Mouse (Mus musculus) CH12.LX (cell line): ENCODE results near the gene Gm5142.

Experiments used
- CTCF ChIP-seq, 2 experiments: IDR thresholded peaks in 1 of 2; conservative IDR thresholded peaks in 1 of 2; 2 replicates each; pipeline ENCODE4 v1.5.1; 2011 to 2012; ENCODE audit warnings: low read depth in 2 of 2, low read length in 2 of 2, improper control_type of control experiment in 1 of 2, inconsistent platforms in 1 of 2, mild to moderate bottlenecking in 1 of 2, moderate library complexity in 1 of 2
- POLR2AphosphoS2 ChIP-seq: IDR thresholded peaks from 2 replicates; pipeline ENCODE4 v1.6.1; 2011; ENCODE audit warnings: low read depth, low read length, improper control_type of control experiment
- ZMIZ1 ChIP-seq: IDR thresholded peaks from 2 replicates; pipeline ENCODE4 v1.6.1; 2012; ENCODE audit warnings: low read depth, mild to moderate bottlenecking, inconsistent platforms, low read length, improper control_type of control experiment

DNA sequence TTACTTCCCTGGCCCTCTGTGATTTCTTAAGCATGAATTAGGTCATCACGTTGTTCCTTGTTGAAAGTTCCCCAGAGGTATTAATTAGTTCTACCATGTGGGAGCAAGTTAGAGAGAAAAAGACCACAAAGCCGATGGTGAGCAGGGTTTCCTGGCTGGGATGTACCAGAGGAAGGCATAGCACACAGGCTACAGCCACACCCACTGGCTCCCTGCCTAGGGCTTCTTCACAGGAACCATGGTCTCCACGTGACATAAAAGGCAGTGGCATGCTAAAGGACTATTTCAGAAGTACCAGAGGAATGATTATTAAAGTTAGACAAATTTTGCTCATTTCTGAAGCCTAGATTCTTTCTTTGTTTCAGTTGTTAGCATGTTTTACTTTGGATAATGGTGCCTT lies 40.7 kb upstream of the Gm5142 start:
- TF ChIP-seq CTCF (conservative IDR thresholded peaks at IDR 0.05 in 1 of 2, IDR thresholded peaks at IDR 0.05 in 1 of 2; ENCODE audit: low read depth in 2 of 2, low read length in 2 of 2) (no peak), POLR2AphosphoS2 (no peak), ZMIZ1 (no peak)
